Mouse (Mus musculus) limb, embryonic 14.5 days (tissue): ENCODE measurements at regions not wholly inside any gene's neighbourhood (a gene's known extent, or its start where the extent isn't known, plus 50 kb on each side); places are given as distances from the start of the nearest gene placed in this dataset.

Experiments used
- ATAC-seq: fragments of 200-750 bp; cut with Nextera tagmentation; 2 replicates; pipeline ENCODE4 v1.8.0; 2017; ENCODE audit warnings: low read depth, moderate number of reproducible peaks, moderate TSS enrichment; ENCODE audit not compliant: low FRiP score
- DNase-seq: peaks from one replicate; pipeline ENCODE4 v3.0.0-alpha.2; 2015; ENCODE audit warnings: low spot score
- H3K27ac ChIP-seq: fragments of 300-500 bp; sonication (generic); replicated peaks from 2 replicates; pipeline ENCODE4 v1.5.1; 2014; ENCODE audit warnings: low read depth, mild to moderate bottlenecking, low read length, moderate library complexity, mixed read lengths
- H3K27me3 ChIP-seq: fragments of 300-500 bp; sonication (generic); 2 replicates; pipeline ENCODE4 v1.6.1; 2014; ENCODE audit warnings: low read length, mixed read lengths; ENCODE audit not compliant: control insufficient read depth, insufficient read depth
- H3K36me3 ChIP-seq: fragments of 300-500 bp; sonication (generic); 2 replicates; pipeline ENCODE4 v1.6.1; 2014; ENCODE audit warnings: mild to moderate bottlenecking, low read length, moderate library complexity, mixed read lengths; ENCODE audit not compliant: control insufficient read depth, insufficient read depth
- H3K4me1 ChIP-seq: fragments of 300-500 bp; sonication (generic); 2 replicates; pipeline ENCODE4 v1.6.1; 2014; ENCODE audit warnings: antibody characterized with exemption, low read length, mixed read lengths; ENCODE audit not compliant: control insufficient read depth, insufficient read depth
- H3K4me2 ChIP-seq: fragments of 300-500 bp; sonication (generic); replicated peaks from 2 replicates; pipeline ENCODE4 v1.6.1; 2014; ENCODE audit warnings: low read depth, mild to moderate bottlenecking, low read length, moderate library complexity; ENCODE audit not compliant: severe bottlenecking
- H3K4me3 ChIP-seq: fragments of 300-500 bp; sonication (generic); replicated peaks from 2 replicates; pipeline ENCODE4 v1.5.1; 2014; ENCODE audit warnings: low read length
- H3K9ac ChIP-seq: fragments of 300-500 bp; sonication (generic); 2 replicates; pipeline ENCODE4 v1.6.1; 2014; ENCODE audit warnings: mild to moderate bottlenecking, low read depth, low read length, moderate library complexity; ENCODE audit not compliant: severe bottlenecking
- H3K9me3 ChIP-seq: fragments of 300-500 bp; sonication (generic); 2 replicates; pipeline ENCODE4 v1.6.1; 2016; ENCODE audit warnings: low read length; ENCODE audit not compliant: control insufficient read depth
- POLR2A ChIP-seq: fragments of 200-500 bp; IDR thresholded peaks from 2 replicates; pipeline ENCODE4 v1.8.0; 2012; ENCODE audit warnings: inconsistent platforms, mild to moderate bottlenecking, moderate library complexity, borderline replicate concordance; ENCODE audit not compliant: insufficient read depth, insufficient read length; ENCODE audit errors: extremely low read depth
- WGBS: fragments of 180-500 bp; shearing (Covaris S2); extraction: QIAGEN DNeasy Blood & Tissue Kit; methylation state at CpG from one replicate; pipeline ENCODE4 v1.1.7; 2014; 5-methylcytosine and 5-hydroxymethylcytosine counted together

- no peak for TF ChIP-seq POLR2A
- H3K27ac ChIP-seq, result no peak overlapping the region
- H3K4me2 ChIP-seq, result no peak overlapping the region
- no peak overlapping the region for H3K4me3 ChIP-seq
- DNase-seq (peak; percentile 83), ATAC-seq (peak; percentile 26; the same call in 1 of the 2 replicates)
- peaks cover 12% of the 10 kb centered on the region for H3K4me1 ChIP-seq
- H3K36me3 ChIP-seq, result no peaks in the 10 kb centered on the region
- WGBS, result 6% methylated on average over 2 of the region's 2 CpGs
- H3K9me3 ChIP-seq, result no peaks in the 10 kb centered on the region
- no peak overlapping the region for H3K9ac ChIP-seq
- H3K27me3 ChIP-seq, result no peaks in the 10 kb centered on the region
These were observed 132.1 kb upstream of the Mctp2 start for GRCm38 (mm10) chr7:72438552-72438951.

DNA sequence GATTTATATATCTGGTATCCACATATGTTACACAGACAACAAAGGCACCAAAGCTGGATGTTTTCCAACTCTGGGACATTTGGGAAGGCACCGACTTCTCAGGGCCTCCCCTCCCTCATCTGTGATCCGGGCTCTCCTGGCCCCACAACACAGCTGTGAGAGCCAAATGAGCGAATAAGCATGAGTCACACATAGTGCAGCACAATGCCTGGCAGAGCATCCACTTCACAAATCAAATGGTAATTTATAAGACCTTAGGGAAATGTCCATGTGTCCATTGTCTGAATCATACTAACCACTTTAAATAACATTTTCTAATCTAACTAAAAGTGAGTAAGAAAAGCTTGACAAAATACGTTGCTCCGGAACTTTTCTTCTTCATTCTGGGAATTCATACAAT lies 135.6 kb upstream of the Mctp2 start:
- H3K27me3 ChIP-seq, result no peaks in the 10 kb centered on the region
- H3K4me3 ChIP-seq, result no peak overlapping the region
- no peak overlapping the region for H3K9ac ChIP-seq
- TF ChIP-seq POLR2A, result no peak
- H3K4me1 ChIP-seq, result peaks cover 12% of the 10 kb centered on the region
- no peak overlapping the region for H3K27ac ChIP-seq
- no peaks in the 10 kb centered on the region for H3K9me3 ChIP-seq
- ATAC-seq (peak; percentile 60; the same call in 1 of the 2 replicates), DNase-seq (peak; percentile 66)
- 58% methylated on average over 5 of the region's 5 CpGs for WGBS
- H3K36me3 ChIP-seq, result no peaks in the 10 kb centered on the region
- no peak overlapping the region for H3K4me2 ChIP-seq

GRCm38 (mm10) chr7:72444016-72444415 lies 137.6 kb upstream of the Mctp2 start:
- Histone ChIP-seq H3K27me3 (no peaks in the 10 kb centered on the region), H3K9me3 (no peaks in the 10 kb centered on the region), H3K27ac (no peak overlapping the region), H3K4me3 (no peak overlapping the region), H3K9ac (no peak overlapping the region), H3K4me1 (peaks cover 5% of the 10 kb centered on the region), H3K36me3 (no peaks in the 10 kb centered on the region), H3K4me2 (no peak overlapping the region)
- ATAC-seq (no peak), DNase-seq (no peak)
- 71% methylated on average over 1 of the region's 1 CpGs for WGBS
- TF ChIP-seq POLR2A, result no peak

DNA sequence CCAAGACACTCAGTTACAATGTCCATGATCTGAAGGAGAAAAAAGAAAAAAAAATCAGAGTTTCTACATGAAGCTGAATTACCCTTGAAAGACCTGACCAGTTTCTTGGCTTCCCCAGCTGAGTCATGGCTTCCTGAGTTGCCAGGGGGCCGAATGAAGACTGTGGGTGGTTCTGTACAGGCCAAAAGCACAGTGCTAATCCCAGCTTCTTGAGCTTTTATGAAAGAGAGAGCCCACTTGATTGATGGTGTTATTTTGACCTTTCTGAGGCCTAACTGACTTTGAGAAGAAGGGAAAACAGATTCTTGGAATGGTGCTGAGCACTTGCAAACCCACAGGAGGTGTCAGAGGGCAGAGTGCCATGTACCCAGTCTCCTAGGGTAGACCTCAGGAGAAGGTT lies 138.4 kb upstream of the Mctp2 start:
- ATAC-seq, result no peak
- no peak overlapping the region for H3K4me2 ChIP-seq
- H3K4me3 ChIP-seq, result no peak overlapping the region
- 63% methylated on average over 1 of the region's 1 CpGs for WGBS
- H3K27me3 ChIP-seq, result no peaks in the 10 kb centered on the region
- no peaks in the 10 kb centered on the region for H3K36me3 ChIP-seq
- peaks cover 3% of the 10 kb centered on the region; the same call in 1 of the 2 replicates for H3K4me1 ChIP-seq
- no peaks in the 10 kb centered on the region for H3K9me3 ChIP-seq
- TF ChIP-seq POLR2A, result no peak
- DNase-seq, result no peak
- H3K9ac ChIP-seq, result no peak overlapping the region
- H3K27ac ChIP-seq, result no peak overlapping the region

- ATAC-seq (no peak), DNase-seq (no peak)
- no peaks in the 10 kb centered on the region for H3K36me3 ChIP-seq
- no peak overlapping the region for H3K9ac ChIP-seq
- no peak overlapping the region for H3K27ac ChIP-seq
- no peaks in the 10 kb centered on the region for H3K27me3 ChIP-seq
- no peaks in the 10 kb centered on the region for H3K9me3 ChIP-seq
- H3K4me2 ChIP-seq, result no peak overlapping the region
- H3K4me1 ChIP-seq, result peaks cover 3% of the 10 kb centered on the region; the same call in 1 of the 2 replicates
- WGBS, result 93% methylated on average over 1 of the region's 1 CpGs
- no peak overlapping the region for H3K4me3 ChIP-seq
- TF ChIP-seq POLR2A, result no peak
These were observed 140.5 kb upstream of the Mctp2 start for GRCm38 (mm10) chr7:72446911-72447310.

- 32% methylated on average over 4 of the region's 4 CpGs for WGBS
- Histone ChIP-seq H3K27me3 (no peaks in the 10 kb centered on the region), H3K4me1 (no peaks in the 10 kb centered on the region), H3K4me2 (no peak overlapping the region), H3K36me3 (no peaks in the 10 kb centered on the region), H3K9me3 (no peaks in the 10 kb centered on the region), H3K9ac (no peak overlapping the region), H3K4me3 (no peak overlapping the region), H3K27ac (no peak overlapping the region)
- no peak for TF ChIP-seq POLR2A
- ATAC-seq (no peak), DNase-seq (no peak)
These were observed 156.6 kb upstream of the Mctp2 start for GRCm38 (mm10) chr7:72462978-72463377.
